Mouse (Mus musculus) hindbrain, embryonic 16.5 days (tissue): ENCODE results near the gene Tmem209. TPM values are rescaled to one million over a fixed set of nuclear protein-coding genes. Genes with fewer than 3 reads are reported as not detected.

Experiments used
- ATAC-seq: fragments of 200-750 bp; cut with Nextera tagmentation; 2 replicates; pipeline ENCODE4 v1.8.0; 2017; ENCODE audit warnings: moderate TSS enrichment, moderate library complexity
- H3K27ac ChIP-seq: fragments of 300-500 bp; sonication (generic); 2 replicates; pipeline ENCODE4 v1.5.1; 2014; ENCODE audit warnings: low read depth, mild to moderate bottlenecking, control low read depth, low read length, moderate library complexity
- H3K27me3 ChIP-seq: fragments of 300-500 bp; sonication (generic); replicated peaks from 2 replicates; pipeline ENCODE4 v1.6.1; 2014; ENCODE audit warnings: low read length; ENCODE audit not compliant: control insufficient read depth, insufficient read depth
- H3K36me3 ChIP-seq: fragments of 300-500 bp; sonication (generic); 2 replicates; pipeline ENCODE4 v1.6.1; 2014; ENCODE audit warnings: mild to moderate bottlenecking, low read length, moderate library complexity, mixed read lengths; ENCODE audit not compliant: control insufficient read depth, insufficient read depth
- H3K4me1 ChIP-seq: fragments of 300-500 bp; sonication (generic); 2 replicates; pipeline ENCODE4 v1.6.1; 2014; ENCODE audit warnings: low read depth, low read length; ENCODE audit not compliant: control insufficient read depth, insufficient read depth
- H3K4me2 ChIP-seq: fragments of 300-500 bp; sonication (generic); 2 replicates; pipeline ENCODE4 v1.6.1; 2014; ENCODE audit warnings: mild to moderate bottlenecking, low read length, control low read depth, moderate library complexity
- H3K4me3 ChIP-seq: fragments of 300-500 bp; sonication (generic); 2 replicates; pipeline ENCODE4 v1.5.1; 2014; ENCODE audit warnings: mild to moderate bottlenecking, low read length, control low read depth, moderate library complexity
- H3K9ac ChIP-seq: fragments of 300-500 bp; sonication (generic); 2 replicates; pipeline ENCODE4 v1.6.1; 2014; ENCODE audit warnings: low read depth, mild to moderate bottlenecking, control low read depth, low read length, moderate library complexity
- H3K9me3 ChIP-seq: fragments of 300-500 bp; sonication (generic); 2 replicates; pipeline ENCODE4 v1.6.1; 2014; ENCODE audit warnings: mild to moderate bottlenecking, low read length, moderate library complexity; ENCODE audit not compliant: control insufficient read depth
- WGBS: fragments of 180-500 bp; shearing (Covaris S2); extraction: QIAGEN DNeasy Blood & Tissue Kit; methylation state at CpG from one replicate; pipeline ENCODE4 v1.1.7; 2014; 5-methylcytosine and 5-hydroxymethylcytosine counted together
- polyA plus RNA-seq: library from polyadenylated mRNA; unstranded; fragments of >200 nt; fragmentation: Nextera tagmentation; extraction: Ambion mirVana; gene quantifications from 2 replicates; pipeline ENCODE4 v1.2.1, GENCODE M21; 2015

Tmem209 gene
- 25.6 and 31.4 TPM in 2 replicates for polyA plus RNA-seq

DNA sequence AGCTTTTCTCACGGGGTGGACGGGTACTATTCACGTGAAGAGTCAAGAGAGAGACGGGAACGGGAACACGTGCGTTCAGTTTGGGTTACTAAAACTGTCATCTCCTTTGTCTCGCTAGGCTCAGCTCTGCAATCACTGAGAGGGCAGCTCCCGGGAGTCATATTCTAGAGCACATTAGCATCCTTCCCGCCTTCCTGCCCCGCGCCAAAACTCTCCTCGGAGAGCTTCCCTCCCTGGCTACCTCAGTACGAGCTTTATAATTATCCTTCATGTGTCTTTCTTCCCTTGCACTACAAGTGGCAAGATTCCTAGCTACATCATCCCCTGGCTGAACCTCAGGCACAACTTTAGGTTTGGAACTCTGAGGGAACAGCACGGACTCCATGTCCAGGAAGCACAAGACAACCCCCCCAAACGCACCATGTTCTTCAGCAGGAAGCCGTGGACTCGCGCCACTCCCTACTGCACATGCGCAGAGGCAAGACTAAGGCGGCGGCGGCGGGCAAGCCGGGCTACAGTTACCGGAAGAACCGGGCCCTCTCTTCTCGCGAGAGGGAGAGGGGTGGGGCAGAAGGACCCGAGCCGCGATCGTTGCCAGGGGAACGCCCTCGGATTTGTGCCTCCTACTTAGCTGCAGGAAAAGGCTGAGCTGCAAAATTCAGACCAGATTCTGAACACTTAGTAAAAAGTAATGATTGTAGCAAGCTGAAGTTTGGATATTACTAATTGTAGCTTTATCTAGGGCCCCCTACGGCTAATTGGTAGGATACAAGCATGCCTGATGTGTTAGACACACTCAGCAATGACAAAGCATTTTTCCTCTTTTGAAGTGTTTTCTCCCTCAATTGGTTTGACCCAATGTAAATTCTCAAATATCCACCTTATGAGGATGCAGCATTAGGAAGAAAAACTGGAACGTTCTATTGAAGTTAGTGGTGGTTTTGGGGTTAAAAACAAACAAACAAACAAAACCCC is at the start of gene Tmem209, which contains the start of gene Ssmem1:
Gene Tmem209 (minus strand): TSS at position 519 of the 975 bp plus-strand sequence.
Gene Ssmem1 (plus strand): TSS at position 585 of the 975 bp plus-strand sequence.
- under 1% methylated on average over 37 of the region's 37 CpGs for WGBS
- Histone ChIP-seq H3K4me2 (peak within 1 kb of the TSS; percentile 78), H3K9ac (peak within 1 kb of the TSS; percentile 80), H3K4me3 (peak within 1 kb of the TSS; percentile 67), H3K27me3 (no peaks in the 10 kb centered on the region), H3K36me3 (no peaks in the 10 kb centered on the region), H3K27ac (peak within 1 kb of the TSS; percentile 92), H3K4me1 (peaks cover 4% of the 10 kb centered on the region; the same call in 1 of the 2 replicates), H3K9me3 (no peaks in the 10 kb centered on the region)
- ATAC-seq, result peak; percentile 99

GRCm38 (mm10) chr6:30556080-30556479 is 46.5 kb upstream of the Tmem209 start:
- H3K4me3 ChIP-seq, result no peak overlapping the region
- ATAC-seq, result no peak
- 16% methylated on average over 6 of the region's 9 CpGs for WGBS

GRCm38 (mm10) chr6:30554621-30555170 is 45.1 kb upstream of the Tmem209 start:
- no peak overlapping the region for H3K9ac ChIP-seq
- no peak overlapping the region for H3K4me2 ChIP-seq
- no peak overlapping the region for H3K4me3 ChIP-seq
- no peak overlapping the region for H3K27ac ChIP-seq
- H3K27me3 ChIP-seq, result no peaks in the 10 kb centered on the region
- H3K9me3 ChIP-seq, result no peaks in the 10 kb centered on the region
- peaks cover 11% of the 10 kb centered on the region for H3K4me1 ChIP-seq
- no peak for ATAC-seq
- 88% methylated on average over 5 of the region's 5 CpGs for WGBS
- no peaks in the 10 kb centered on the region for H3K36me3 ChIP-seq

More at GRCm38 (mm10) chr6:30556080-30556479, 46.5 kb upstream of the Tmem209 start:
- Histone ChIP-seq H3K4me1 (peaks cover 10% of the 10 kb centered on the region), H3K27me3 (no peaks in the 10 kb centered on the region), H3K36me3 (no peaks in the 10 kb centered on the region), H3K4me2 (no peak overlapping the region), H3K9me3 (no peaks in the 10 kb centered on the region), H3K27ac (no peak overlapping the region), H3K9ac (no peak overlapping the region)

GRCm38 (mm10) chr6:30554092-30554491 is 44.5 kb upstream of the Tmem209 start:
- Histone ChIP-seq H3K4me1 (peaks cover 16% of the 10 kb centered on the region), H3K36me3 (no peaks in the 10 kb centered on the region), H3K9ac (no peak overlapping the region), H3K27me3 (no peaks in the 10 kb centered on the region), H3K27ac (no peak overlapping the region), H3K9me3 (no peaks in the 10 kb centered on the region), H3K4me3 (no peak overlapping the region), H3K4me2 (no peak overlapping the region)
- WGBS, result 86% methylated on average over 5 of the region's 5 CpGs
- ATAC-seq, result no peak

GRCm38 (mm10) chr6:30553381-30554010 is 43.9 kb upstream of the Tmem209 start:
- Histone ChIP-seq H3K4me1 (peaks cover 18% of the 10 kb centered on the region), H3K9ac (no peak overlapping the region), H3K36me3 (no peaks in the 10 kb centered on the region), H3K27ac (no peak overlapping the region), H3K9me3 (no peaks in the 10 kb centered on the region), H3K4me2 (no peak overlapping the region), H3K4me3 (no peak overlapping the region), H3K27me3 (no peaks in the 10 kb centered on the region)
- no peak for ATAC-seq
- 65% methylated on average over 7 of the region's 7 CpGs for WGBS

- Histone ChIP-seq H3K27me3 (no peaks in the 10 kb centered on the region), H3K4me2 (no peak overlapping the region), H3K9ac (no peak overlapping the region), H3K4me3 (no peak overlapping the region), H3K27ac (peak overlapping the region; percentile 36), H3K9me3 (no peaks in the 10 kb centered on the region), H3K36me3 (no peaks in the 10 kb centered on the region), H3K4me1 (peaks cover 20% of the 10 kb centered on the region)
- peak; percentile 7; the same call in 1 of the 2 replicates for ATAC-seq
- WGBS, result 50% methylated on average over 6 of the region's 6 CpGs
Measured at GRCm38 (mm10) chr6:30552628-30553027, 43.0 kb upstream of the Tmem209 start.

DNA sequence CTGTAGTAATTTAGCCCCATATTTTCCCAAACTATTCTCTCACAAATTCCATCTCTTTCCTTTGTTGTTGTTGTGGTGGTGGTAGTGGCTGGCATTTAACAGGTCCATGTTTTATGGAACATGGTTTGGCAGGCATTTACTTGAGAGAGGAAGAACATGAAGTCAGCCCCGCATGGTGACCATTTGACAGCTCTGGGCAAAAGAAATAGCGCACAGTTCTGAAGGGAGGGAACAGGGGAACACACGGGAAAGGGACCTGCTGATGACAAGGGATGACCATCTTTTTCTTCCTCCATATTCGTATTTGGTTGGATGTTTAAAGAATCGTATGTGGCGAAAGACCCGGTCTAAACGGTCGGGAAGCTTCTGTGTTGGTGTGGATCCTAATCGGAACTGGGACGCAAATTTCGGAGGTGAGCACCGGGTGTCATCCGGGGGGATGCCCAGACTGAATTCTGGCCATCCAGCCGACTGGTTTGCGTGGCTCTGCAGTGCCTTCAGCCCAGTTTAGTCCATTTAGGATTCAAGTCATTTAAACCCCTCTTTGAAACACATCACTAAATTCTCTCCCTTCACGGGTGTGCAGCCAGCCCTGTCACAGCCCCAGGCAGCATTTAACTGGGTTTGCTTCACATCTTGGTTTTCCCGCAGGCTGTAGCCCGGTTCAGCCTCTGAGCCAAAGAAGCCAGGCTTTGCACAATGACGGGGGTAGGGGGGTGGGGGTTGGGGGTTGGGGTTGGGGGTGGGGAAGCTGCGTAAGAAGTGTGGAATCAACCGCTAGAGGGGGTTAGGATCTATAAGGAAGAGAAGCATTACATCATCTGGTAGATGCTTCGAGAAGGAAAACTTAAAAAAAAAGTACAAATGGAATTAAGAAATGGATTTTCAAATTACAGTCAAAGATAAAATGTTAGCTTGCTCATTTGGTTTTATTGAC is 42.3 kb upstream of the Tmem209 start:
- peaks cover 20% of the 10 kb centered on the region for H3K4me1 ChIP-seq
- H3K36me3 ChIP-seq, result no peaks in the 10 kb centered on the region
- H3K4me2 ChIP-seq, result peak overlapping the region; percentile 60
- H3K4me3 ChIP-seq, result peak overlapping the region; percentile 29
- H3K27me3 ChIP-seq, result no peaks in the 10 kb centered on the region
- 14% methylated on average over 23 of the region's 23 CpGs for WGBS
- H3K9ac ChIP-seq, result peak overlapping the region; percentile 59; the same call in 1 of the 2 replicates
- ATAC-seq, result peak; percentile 63
- no peaks in the 10 kb centered on the region for H3K9me3 ChIP-seq
- H3K27ac ChIP-seq, result peak overlapping the region; percentile 83

DNA sequence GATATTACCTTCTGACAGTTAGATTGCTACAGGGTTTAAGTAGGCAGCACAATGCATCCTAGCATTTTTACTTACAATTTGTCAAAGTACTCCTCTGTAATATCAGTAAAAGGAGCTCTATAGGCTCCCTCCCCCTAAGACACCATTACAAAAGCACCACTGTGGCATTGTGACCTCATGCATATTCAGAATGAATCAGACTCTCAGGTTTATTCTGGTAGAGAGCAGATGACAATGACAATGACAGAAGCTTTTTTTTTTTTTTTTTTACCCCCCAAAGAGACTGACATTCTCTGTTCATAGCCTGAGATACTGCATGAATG is 41.6 kb upstream of the Tmem209 start:
- Histone ChIP-seq H3K4me1 (peaks cover 26% of the 10 kb centered on the region), H3K27me3 (no peaks in the 10 kb centered on the region), H3K4me3 (no peak overlapping the region), H3K9ac (no peak overlapping the region), H3K9me3 (no peaks in the 10 kb centered on the region), H3K4me2 (no peak overlapping the region), H3K27ac (no peak overlapping the region), H3K36me3 (no peaks in the 10 kb centered on the region)
- ATAC-seq, result no peak
